Mouse (Mus musculus): ENCODE data around the gene Men1.
"Not testable (repeated sequence)": the region's sequence is repeated elsewhere in the genome, so short reads cannot be mapped to it uniquely, and the experiment has no call there.

The Men1 gene

DNA sequence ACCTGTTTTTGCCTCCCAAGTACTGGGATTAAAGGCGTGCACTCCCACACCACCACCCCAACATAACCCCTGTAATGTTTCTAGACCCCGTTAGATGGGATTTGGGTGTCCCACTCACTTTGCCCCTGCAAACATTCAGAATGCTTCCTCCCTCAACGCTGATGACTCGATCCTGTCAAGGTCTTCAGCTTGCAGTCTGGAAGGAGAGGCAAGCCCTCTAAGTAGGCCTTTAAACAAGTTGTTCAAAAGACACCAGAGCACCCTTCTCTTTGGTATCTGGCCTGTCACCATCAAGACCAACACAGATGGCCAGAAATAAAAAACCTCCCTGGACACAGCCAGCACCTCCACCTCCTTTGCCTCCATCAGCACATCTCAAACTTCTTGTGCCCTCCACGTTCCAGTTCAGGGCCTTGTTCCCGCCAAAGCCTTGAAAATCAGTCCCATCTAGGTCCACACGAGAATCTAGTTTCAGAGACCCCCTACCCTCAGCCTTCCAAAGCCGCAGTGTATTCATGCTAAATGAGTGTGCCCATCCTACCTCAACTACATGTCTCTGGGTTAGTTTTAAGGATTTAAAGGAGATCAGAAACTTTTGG is 29.2 kb upstream of the Men1 start:
- DNase-seq (ENCODE audit: low spot score) = no peak

DNA sequence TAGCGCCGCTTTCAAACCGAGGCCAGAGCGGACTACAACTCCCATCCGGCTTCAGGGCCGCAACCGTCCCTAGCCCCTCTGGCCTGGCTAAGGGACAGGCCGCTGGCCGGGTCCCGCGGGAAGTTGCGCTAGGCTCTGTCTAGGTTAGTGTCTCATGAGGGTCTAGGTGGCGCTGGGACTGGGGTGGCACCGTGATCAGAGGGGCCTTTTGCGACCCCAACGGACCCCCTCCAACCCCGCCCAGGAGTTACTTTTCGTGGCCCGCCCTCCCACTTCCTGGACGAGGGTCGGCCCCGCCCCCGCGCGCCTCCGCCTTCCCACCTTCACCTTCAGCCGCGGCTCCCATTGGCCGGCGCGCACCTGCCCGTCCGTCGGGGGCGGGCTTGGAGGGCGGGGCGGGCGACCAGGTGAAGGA is 28.6 kb upstream of the Men1 start, which contains the start of gene Cdc42bpg:
Cdc42bpg (plus strand) TSS at position 320 of the 415 bp plus-strand sequence.
- DNase-seq (ENCODE audit: low spot score) = peak; percentile 85

DNA sequence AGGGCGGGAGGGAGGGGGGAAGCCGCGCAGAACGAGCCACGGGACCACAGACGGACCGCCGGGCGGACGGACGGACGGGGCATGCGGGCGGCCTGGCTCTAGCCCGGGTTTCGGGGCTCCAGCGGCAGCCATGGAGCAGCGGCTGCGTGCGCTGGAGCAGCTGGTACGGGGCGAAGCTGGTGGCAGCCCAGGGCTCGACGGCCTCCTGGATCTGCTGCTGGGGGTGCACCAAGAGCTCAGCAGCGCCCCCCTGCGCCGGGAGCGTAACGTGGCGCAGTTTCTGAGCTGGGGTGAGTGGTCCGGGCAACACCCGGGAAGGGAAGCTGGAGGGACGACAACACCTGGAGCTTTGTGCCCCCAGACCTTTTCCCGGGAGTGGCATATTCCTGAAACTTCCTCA is 28.2 kb upstream of the Men1 start:
- peak; percentile 87 for DNase-seq (ENCODE audit: low spot score)

DNA sequence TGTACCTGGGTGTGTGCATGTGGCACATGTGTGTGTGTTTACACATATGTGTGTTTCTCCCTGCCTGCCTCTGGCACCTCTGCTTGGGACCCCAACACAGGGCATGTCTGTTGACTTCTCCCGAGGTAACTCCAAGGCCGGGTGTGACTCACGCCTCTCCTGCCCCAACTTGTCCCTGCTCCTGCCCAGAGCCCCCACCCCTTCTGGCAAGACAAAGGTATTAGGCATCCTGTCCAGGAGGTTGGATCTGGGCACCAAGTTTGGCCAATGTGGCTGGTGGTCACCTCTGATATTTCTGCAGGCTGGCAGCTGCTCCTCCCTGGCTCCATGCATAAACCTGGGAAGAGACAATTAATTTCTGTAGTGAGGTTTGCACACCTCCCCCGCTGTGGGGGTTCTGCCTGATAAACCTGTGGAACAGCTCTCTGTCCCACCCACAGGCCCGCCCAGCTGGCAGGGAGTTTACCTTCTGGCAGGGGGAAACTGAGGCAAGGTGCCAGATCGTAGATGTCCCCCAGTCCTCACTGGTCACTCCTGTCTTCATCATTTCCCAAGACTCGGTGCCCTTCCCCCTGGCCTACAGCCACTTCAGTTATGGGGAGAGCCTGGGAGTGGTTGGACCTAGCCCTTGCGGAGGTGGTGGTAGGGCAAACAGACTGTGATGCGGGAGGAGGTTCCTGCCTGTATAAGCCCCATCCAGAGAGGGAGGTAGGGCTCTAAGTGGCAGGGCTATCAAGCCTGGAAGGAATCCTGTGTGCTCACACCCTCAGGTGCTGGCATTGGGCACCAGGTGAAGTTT is 26.8 kb upstream of the Men1 start:
- peak; percentile 53 for DNase-seq (ENCODE audit: low spot score)

DNA sequence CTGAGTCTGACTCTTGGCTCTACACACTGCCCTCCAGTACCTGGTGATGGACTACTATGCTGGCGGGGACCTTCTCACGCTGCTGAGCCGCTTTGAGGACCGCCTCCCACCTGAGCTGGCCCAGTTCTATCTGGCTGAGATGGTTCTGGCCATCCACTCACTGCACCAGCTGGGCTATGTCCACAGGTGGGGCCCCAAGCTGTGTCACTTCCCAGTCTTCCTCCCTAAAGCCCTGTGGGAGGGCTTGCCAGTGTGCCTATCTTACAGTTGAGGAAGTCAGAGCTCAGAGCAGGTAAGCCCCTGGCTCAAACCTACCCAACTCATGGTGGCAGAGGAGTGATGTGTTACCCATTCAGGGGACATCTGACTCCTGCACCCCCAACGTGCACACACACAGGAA is 24.6 kb upstream of the Men1 start:
- no peak for DNase-seq (ENCODE audit: low spot score)

DNA sequence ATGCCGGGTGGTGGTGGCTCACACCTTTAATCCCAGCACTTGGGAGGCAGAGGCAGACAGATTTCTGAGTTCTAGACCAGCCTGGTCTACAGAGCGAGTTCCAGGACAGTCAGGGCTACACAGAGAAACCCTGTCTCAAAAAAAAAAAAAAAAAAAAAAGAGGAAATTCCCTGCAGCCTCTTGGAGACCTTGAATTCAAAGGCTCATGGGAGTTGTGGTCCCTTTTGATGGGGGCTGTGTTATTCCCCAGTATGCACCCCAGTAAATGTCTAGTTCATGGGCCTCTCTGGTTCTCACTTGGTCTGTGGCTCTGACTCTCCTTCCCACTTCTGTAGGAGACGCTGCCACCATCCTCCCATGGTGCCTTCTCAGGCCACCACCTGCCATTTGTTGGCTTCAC is 23.0 kb upstream of the Men1 start:
- DNase-seq (ENCODE audit: low spot score) = not testable (repeated sequence)

GRCm38 (mm10) chr19:6313796-6314195 is 21.0 kb upstream of the Men1 start:
- DNase-seq (ENCODE audit: low spot score) = no peak

DNA sequence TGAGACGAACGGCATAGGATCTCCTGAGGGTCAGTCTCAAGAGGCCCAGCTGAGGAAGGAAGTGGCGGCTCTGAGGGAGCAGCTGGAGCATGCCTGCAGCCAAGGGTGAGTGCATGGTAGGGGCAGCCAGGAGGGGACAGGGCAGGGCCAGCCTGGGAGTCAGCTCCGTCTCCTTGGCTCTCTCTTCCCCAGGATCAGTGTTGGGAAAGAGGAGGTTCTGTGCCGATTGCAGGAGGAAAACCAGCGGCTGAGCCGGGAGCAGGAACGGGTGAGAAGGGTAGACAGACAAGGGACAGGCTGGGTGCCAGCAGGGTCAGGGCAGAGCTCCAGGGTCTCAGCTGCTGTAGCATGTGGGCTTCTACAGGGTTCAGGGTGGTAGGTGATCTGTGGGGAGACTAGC is 20.3 kb upstream of the Men1 start:
- DNase-seq (ENCODE audit: low spot score) = no peak

- no peak for DNase-seq (ENCODE audit: low spot score)
Observed at GRCm38 (mm10) chr19:6315573-6315972, 19.2 kb upstream of the Men1 start.

- DNase-seq (ENCODE audit: low spot score) = no peak
Observed at GRCm38 (mm10) chr19:6318145-6318544, 16.6 kb upstream of the Men1 start.

DNA sequence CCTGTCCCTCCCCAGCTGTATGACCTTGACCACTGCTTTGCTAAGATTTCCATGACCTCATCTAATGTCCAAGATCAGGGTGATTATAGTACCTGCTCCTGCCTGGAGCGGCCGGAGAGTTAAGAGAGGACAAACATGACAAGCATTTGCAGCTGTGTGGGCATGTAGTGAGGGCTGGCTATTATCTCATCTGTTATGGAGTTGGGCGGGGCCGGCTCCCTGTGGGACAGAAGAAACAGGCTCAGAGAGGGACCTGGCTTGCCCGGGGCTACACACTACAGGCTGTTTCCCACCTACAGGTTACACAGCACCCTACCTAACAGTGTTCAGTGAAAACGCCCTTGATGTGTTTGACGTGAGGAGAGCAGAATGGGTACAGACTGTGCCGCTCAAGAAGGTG is 13.4 kb upstream of the Men1 start:
- DNase-seq (ENCODE audit: low spot score) = no peak

- DNase-seq (ENCODE audit: low spot score) = no peak
Observed at GRCm38 (mm10) chr19:6321786-6322621, 12.8 kb upstream of the Men1 start.

- no peak for DNase-seq (ENCODE audit: low spot score)
Observed at GRCm38 (mm10) chr19:6324751-6325150, 10.0 kb upstream of the Men1 start.

- no peak for DNase-seq (ENCODE audit: low spot score)
Observed at GRCm38 (mm10) chr19:6331178-6331577, 3.6 kb upstream of the Men1 start.

DNA sequence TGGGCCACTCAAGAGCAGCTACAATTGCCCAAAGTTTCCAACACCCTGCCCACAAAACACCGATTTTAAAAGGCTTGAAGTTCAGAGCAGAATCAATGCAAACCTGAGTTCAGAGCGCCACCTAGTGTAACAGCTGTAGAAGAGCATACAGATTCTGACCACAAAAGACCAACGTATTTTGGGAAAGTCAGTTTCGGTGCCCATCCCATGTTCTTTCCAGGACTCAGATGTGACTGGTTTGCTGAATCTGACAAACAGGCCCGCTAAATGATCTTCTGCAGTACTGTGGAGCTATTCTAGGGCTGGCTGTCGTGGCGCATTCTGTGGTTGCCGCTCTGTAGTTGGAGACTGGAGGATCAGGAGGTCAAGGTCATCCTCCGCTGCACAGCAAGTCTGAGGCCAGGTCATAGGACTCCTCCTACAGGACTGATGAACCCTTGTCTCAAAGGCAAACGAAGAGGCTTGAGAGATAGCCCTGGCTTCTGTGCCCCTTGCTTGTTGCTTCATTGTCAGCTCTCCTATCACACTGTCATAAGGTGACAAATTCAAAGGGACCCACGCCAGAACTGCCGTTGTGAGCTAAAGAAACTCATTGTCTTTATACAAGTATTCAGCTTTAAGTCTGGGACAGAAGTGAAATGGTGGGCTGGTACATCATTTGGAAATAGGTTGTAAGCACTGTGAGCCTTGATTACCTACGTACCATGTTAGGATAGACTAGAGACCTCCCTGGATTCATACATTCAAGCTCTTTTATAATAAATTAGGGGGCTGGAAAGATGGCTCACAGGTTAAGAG is 2.9 kb upstream of the Men1 start:
- DNase-seq (ENCODE audit: low spot score) = peak; percentile 64

- no peak for DNase-seq (ENCODE audit: low spot score)
Observed at GRCm38 (mm10) chr19:6333761-6334595, 801 bp upstream of the Men1 start.

- no peak for DNase-seq (ENCODE audit: low spot score)
Observed at GRCm38 (mm10) chr19:6335458-6335827, 664 bp downstream of the Men1 start.

GRCm38 (mm10) chr19:6336920-6337319 is 2.1 kb downstream of the Men1 start:
- DNase-seq (ENCODE audit: low spot score) = no peak

- DNase-seq (ENCODE audit: low spot score) = no peak
Observed at GRCm38 (mm10) chr19:6338171-6338570, 3.4 kb downstream of the Men1 start.

GRCm38 (mm10) chr19:6338716-6339115 is 3.9 kb downstream of the Men1 start:
- no peak for DNase-seq (ENCODE audit: low spot score)

DNA sequence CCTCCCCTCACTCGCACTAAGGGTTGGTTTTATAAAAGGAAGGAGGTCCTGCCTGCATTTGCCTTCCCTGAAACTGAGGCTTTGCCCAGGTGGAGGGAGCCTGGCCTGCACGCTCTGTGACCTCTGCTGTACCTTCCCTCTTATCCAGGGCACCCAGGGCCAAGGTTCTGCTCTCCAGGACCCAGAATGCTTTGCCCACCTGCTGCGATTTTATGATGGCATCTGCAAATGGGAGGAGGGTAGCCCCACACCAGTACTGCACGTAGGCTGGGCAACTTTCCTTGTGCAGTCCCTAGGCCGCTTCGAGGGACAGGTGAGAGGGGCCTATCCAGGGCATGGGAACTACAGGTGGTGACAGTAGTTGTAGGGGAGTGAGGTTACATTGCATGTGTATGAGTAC is 4.4 kb downstream of the Men1 start:
- DNase-seq (ENCODE audit: low spot score) = no peak

All from urinary bladder, postnatal 25 days (tissue).